Mouse (Mus musculus) liver, embryonic 11.5 days (tissue): ENCODE measurements around the gene S1pr5. TPM values are rescaled to one million over a fixed set of nuclear protein-coding genes. Genes with fewer than 3 reads are reported as not detected.
"Not testable (repeated sequence)": the region's sequence is repeated elsewhere in the genome, so short reads cannot be mapped to it uniquely, and the experiment has no call there.

ENCODE experiments used
- ATAC-seq: fragments of 200-750 bp; cut with Nextera tagmentation; replicated peaks from 2 replicates; pipeline ENCODE4 v1.8.0; 2017; ENCODE audit warnings: moderate number of reproducible peaks, mild to moderate bottlenecking, moderate TSS enrichment, moderate library complexity; ENCODE audit not compliant: low FRiP score
- DNase-seq: peaks from one replicate; pipeline ENCODE4 v3.0.0-alpha.2; 2017; ENCODE audit warnings: low spot score
- H3K27ac ChIP-seq: fragments of 300-500 bp; sonication (generic); 2 replicates; pipeline ENCODE4 v1.5.1; 2014; ENCODE audit warnings: mild to moderate bottlenecking, low read depth, low read length, control low read depth
- H3K27me3 ChIP-seq: fragments of 300-500 bp; sonication (generic); replicated peaks from 2 replicates; pipeline ENCODE4 v1.6.1; 2014; ENCODE audit warnings: low read length, mixed read lengths; ENCODE audit not compliant: control insufficient read depth, insufficient read depth
- H3K36me3 ChIP-seq: fragments of 300-500 bp; sonication (generic); 2 replicates; pipeline ENCODE4 v1.6.1; 2014; ENCODE audit warnings: mild to moderate bottlenecking, low read length, moderate library complexity, mixed read lengths; ENCODE audit not compliant: control insufficient read depth, insufficient read depth
- H3K4me1 ChIP-seq: fragments of 300-500 bp; sonication (generic); replicated peaks from 2 replicates; pipeline ENCODE4 v1.6.1; 2014; ENCODE audit warnings: low read length, mixed read lengths; ENCODE audit not compliant: control insufficient read depth, insufficient read depth
- H3K4me2 ChIP-seq: fragments of 300-500 bp; sonication (generic); 2 replicates; pipeline ENCODE4 v1.6.1; 2014; ENCODE audit warnings: mild to moderate bottlenecking, control low read depth, moderate library complexity
- H3K4me3 ChIP-seq: fragments of 300-500 bp; sonication (generic); 2 replicates; pipeline ENCODE4 v1.5.1; 2014; ENCODE audit warnings: low read depth, low read length, control low read depth
- H3K9ac ChIP-seq: fragments of 300-500 bp; sonication (generic); 2 replicates; pipeline ENCODE4 v1.6.1; 2014; ENCODE audit warnings: low read depth, low read length, control low read depth
- H3K9me3 ChIP-seq: fragments of 300-500 bp; sonication (generic); 2 replicates; pipeline ENCODE4 v1.6.1; 2016; ENCODE audit warnings: low read length, inconsistent platforms, mixed read lengths; ENCODE audit not compliant: control insufficient read depth
- WGBS: fragments of 180-500 bp; shearing (Covaris S2); extraction: QIAGEN DNeasy Blood & Tissue Kit; methylation state at CpG from one replicate; pipeline ENCODE4 v1.1.7; 2014; 5-methylcytosine and 5-hydroxymethylcytosine counted together
- polyA plus RNA-seq: library from polyadenylated mRNA; unstranded; fragments of >200 nt; fragmentation: Nextera tagmentation; extraction: Ambion mirVana; gene quantifications from 2 replicates; pipeline ENCODE4 v1.2.1, GENCODE M21; 2014

Gene S1pr5
- polyA plus RNA-seq, 1 experiment from 2014 or later, result not detected

DNA sequence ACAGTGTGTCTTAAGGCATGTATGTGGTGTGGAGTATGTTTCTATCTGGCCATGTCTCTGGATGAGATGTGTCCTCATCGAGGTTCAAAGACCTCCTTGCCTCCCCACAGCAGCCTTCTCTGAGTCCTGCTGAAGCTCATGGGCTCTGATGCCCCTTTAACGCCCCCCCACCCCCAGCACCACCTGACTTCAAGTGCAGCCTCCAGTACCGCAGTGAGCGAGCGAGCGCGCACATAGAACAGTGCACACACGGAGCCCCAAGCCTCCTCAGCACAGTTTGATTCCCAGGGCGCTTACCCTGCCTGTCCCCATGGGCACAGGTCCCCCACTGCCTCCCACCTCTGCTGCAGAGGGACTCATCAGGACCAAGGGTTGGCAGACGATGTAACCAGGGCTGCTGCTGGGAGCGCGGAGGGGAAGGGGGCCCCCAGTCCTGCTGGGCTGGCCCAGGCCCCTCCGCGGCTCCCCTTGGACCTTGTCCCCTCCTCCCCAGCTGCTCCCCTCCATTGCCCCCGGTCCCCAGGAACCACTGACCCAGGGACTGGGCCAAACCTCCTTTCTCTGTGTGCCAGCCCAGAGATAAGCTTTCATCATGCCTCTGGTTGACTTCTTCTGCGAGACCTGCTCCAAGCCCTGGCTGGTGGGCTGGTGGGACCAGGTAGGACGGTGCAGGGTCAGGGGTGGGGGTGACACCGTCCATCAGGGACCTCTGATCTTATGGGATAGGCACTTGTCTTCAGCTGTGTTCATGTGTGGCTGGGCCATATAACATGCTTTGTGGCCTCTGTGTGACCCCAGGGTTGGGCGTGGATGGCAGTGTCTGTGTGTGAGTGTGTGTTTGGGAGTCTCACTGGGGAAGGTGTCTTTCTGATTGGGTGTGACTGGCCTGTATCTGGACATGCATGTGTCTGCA is 51.5 kb downstream of the S1pr5 start:
- Histone ChIP-seq H3K9me3 (no peaks in the 10 kb centered on the region), H3K4me2 (peak overlapping the region; percentile 45), H3K4me1 (no peaks in the 10 kb centered on the region; the same call in 1 of the 2 replicates), H3K9ac (peak overlapping the region; percentile 26; the same call in 1 of the 2 replicates), H3K4me3 (peak overlapping the region; percentile 20; the same call in 1 of the 2 replicates), H3K27ac (no peak overlapping the region), H3K36me3 (peaks cover 7% of the 10 kb centered on the region; the same call in 1 of the 2 replicates), H3K27me3 (no peaks in the 10 kb centered on the region)
- no peak for DNase-seq
- WGBS, result 62% methylated on average over 19 of the region's 19 CpGs
- no peak for ATAC-seq

GRCm38 (mm10) chr9:21195736-21196505 is 52.3 kb downstream of the S1pr5 start:
- not testable (repeated sequence) for H3K9me3 ChIP-seq, H3K9ac ChIP-seq, H3K36me3 ChIP-seq, ATAC-seq, H3K4me2 ChIP-seq, H3K4me3 ChIP-seq, DNase-seq, H3K4me1 ChIP-seq, H3K27me3 ChIP-seq, H3K27ac ChIP-seq
- 72% methylated on average over 7 of the region's 7 CpGs for WGBS

DNA sequence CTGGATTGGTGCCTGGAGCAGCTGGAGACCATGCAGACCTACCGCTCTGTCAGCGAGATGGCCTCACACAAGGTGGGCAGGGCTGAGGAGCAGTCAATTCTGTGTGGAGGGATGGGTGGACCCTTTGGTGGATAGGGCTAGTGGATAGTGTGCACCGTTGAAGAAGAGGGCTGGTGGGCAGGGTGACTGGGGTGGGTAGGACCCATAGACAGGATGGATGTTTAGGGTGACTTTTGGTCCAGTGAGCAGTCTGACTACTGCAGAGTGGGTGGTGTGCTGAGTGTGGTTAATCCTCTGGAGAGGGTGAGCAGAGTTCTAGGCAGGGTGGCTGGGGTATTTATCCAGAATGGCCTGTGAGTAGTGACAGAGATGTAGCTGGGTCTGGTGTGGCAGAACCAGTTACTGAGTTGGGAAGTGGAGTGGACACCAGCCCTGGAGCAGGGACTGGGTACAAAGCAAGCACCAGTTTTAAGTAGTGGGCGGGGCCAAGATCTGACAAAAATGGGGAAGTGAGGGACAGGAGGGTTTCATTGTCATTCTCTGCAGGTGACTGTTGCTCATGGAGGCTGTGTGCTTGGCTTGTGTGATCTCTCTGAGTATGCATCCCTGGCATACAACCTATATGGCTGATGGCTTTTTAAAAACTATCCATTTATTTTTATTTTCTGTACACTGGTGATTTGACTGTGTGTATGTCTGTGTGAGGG is 53.3 kb downstream of the S1pr5 start:
- ATAC-seq, result no peak
- no peak overlapping the region for H3K4me3 ChIP-seq

DNA sequence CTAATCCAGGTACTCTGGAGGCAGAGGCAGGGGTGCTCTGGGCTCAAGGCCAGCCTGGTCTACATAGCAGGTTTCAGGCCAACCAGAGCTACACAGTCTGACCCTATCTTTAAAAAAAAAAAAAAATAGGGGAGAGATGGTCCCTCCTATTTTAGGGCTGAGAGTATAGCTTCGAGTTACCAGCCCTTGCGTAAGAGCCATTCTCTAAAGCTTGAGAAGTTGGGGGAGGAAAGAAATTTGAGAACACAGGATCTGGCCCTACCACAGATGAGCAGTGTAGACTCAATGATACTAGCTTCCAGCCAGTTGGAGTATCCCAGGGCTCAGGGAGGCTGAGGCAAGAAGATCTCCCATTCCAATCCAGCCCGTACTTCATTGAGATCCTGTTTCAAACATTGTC is 54.5 kb downstream of the S1pr5 start:
- no peak for DNase-seq
- H3K4me2 ChIP-seq, result no peak overlapping the region
- no peak overlapping the region for H3K27ac ChIP-seq
- no peak overlapping the region for H3K9ac ChIP-seq
- H3K4me3 ChIP-seq, result no peak overlapping the region
- H3K27me3 ChIP-seq, result no peaks in the 10 kb centered on the region
- ATAC-seq, result no peak
- H3K9me3 ChIP-seq, result no peaks in the 10 kb centered on the region
- 79% methylated on average over 3 of the region's 3 CpGs for WGBS
- H3K4me1 ChIP-seq, result no peaks in the 10 kb centered on the region; the same call in 1 of the 2 replicates
- H3K36me3 ChIP-seq, result peaks cover 3% of the 10 kb centered on the region; the same call in 1 of the 2 replicates

More for the DNA sequence above, 53.3 kb downstream of the S1pr5 start:
- Histone ChIP-seq H3K36me3 (peaks cover 6% of the 10 kb centered on the region; the same call in 1 of the 2 replicates), H3K27me3 (no peaks in the 10 kb centered on the region), H3K4me2 (no peak overlapping the region), H3K27ac (no peak overlapping the region), H3K9ac (no peak overlapping the region), H3K9me3 (no peaks in the 10 kb centered on the region), H3K4me1 (no peaks in the 10 kb centered on the region; the same call in 1 of the 2 replicates)
- no peak for DNase-seq
- 80% methylated on average over 4 of the region's 4 CpGs for WGBS

Other genes with a start within 250 kb of the S1pr5 start
- gene Mrpl4, start 245.7 kb downstream of the S1pr5 start, polyA plus RNA-seq, result 138 and 145 TPM in 2 replicates
- 12.2 and 13.0 TPM in 2 replicates for gene Icam1, start 232.5 kb downstream of the S1pr5 start, polyA plus RNA-seq
- 146 and 147 TPM in 2 replicates for gene Icam4, start 219.1 kb downstream of the S1pr5 start, polyA plus RNA-seq
- gene Icam5, start 216.4 kb downstream of the S1pr5 start, polyA plus RNA-seq, result 0.37 and 0.44 TPM in 2 replicates
- 0.67 and 1.4 TPM in 2 replicates for gene Zglp1, start 181.3 kb downstream of the S1pr5 start, polyA plus RNA-seq
- 0.53 and 1.4 TPM in 2 replicates for gene Gm49373, start 175.3 kb downstream of the S1pr5 start, polyA plus RNA-seq
- gene Fdx1l, start 174.8 kb downstream of the S1pr5 start, polyA plus RNA-seq, result 74.9 and 75.1 TPM in 2 replicates
- 4.2 and 4.3 TPM in 2 replicates for gene Gm38431, start 156.4 kb downstream of the S1pr5 start, polyA plus RNA-seq
- gene Raver1, start 156.4 kb downstream of the S1pr5 start, polyA plus RNA-seq, result 89.8 and 94.0 TPM in 2 replicates
- gene Tyk2, start 117.2 kb downstream of the S1pr5 start, polyA plus RNA-seq, result 11.5 and 13.8 TPM in 2 replicates
- gene Cdc37, start 98.5 kb downstream of the S1pr5 start, polyA plus RNA-seq, result 334 and 347 TPM in 2 replicates
- gene Pde4a, start 82.7 kb downstream of the S1pr5 start, polyA plus RNA-seq, result 5.3 and 5.4 TPM in 2 replicates
- 43.8 and 45.1 TPM in 2 replicates for gene Keap1, start 9.1 kb downstream of the S1pr5 start, polyA plus RNA-seq
- 57.0 and 61.1 TPM in 2 replicates for gene Atg4d, start 16.9 kb upstream of the S1pr5 start, polyA plus RNA-seq
- gene Kri1, start 39.5 kb upstream of the S1pr5 start, polyA plus RNA-seq, result 19.3 and 24.2 TPM in 2 replicates
- gene Cdkn2d, start 43.0 kb upstream of the S1pr5 start, polyA plus RNA-seq, result 48.0 and 48.2 TPM in 2 replicates
- gene Ap1m2, start 63.9 kb upstream of the S1pr5 start, polyA plus RNA-seq, result 1.2 and 1.6 TPM in 2 replicates
- 57.2 and 61.2 TPM in 2 replicates for gene Slc44a2, start 72.3 kb upstream of the S1pr5 start, polyA plus RNA-seq
- 141 and 149 TPM in 2 replicates for gene Ilf3, start 119.4 kb upstream of the S1pr5 start, polyA plus RNA-seq
- 59.2 and 60.2 TPM in 2 replicates for gene Qtrt1, start 163.4 kb upstream of the S1pr5 start, polyA plus RNA-seq
- 72.7 and 79.5 TPM in 2 replicates for gene Dnm2, start 176.5 kb upstream of the S1pr5 start, polyA plus RNA-seq